Mouse (Mus musculus) heart, adult 8-10 months (tissue): Measurements from ENCODE around the gene Bckdhb. TPM values are rescaled to one million over a fixed set of nuclear protein-coding genes. Genes with fewer than 3 reads are reported as not detected.
A peak's percentile ranks its signal among the peaks of the same experiment; 100 is the strongest.
"Not testable (repeated sequence)": the region's sequence is repeated elsewhere in the genome, so short reads cannot be mapped to it uniquely, and the experiment has no call there.

ENCODE experiments used
- DNase-seq: peaks from one replicate; pipeline ENCODE4 v3.0.0; 2022; ENCODE audit warnings: low spot score
- total RNA-seq, 4 experiments: library from RNA; stranded (reverse); gene quantifications; 2 replicates each; pipeline ENCODE4 v1.2.4; 2022

Bckdhb gene
- total RNA-seq = 100 to 1,000 TPM; 103 to 114 (median 108) TPM

DNA sequence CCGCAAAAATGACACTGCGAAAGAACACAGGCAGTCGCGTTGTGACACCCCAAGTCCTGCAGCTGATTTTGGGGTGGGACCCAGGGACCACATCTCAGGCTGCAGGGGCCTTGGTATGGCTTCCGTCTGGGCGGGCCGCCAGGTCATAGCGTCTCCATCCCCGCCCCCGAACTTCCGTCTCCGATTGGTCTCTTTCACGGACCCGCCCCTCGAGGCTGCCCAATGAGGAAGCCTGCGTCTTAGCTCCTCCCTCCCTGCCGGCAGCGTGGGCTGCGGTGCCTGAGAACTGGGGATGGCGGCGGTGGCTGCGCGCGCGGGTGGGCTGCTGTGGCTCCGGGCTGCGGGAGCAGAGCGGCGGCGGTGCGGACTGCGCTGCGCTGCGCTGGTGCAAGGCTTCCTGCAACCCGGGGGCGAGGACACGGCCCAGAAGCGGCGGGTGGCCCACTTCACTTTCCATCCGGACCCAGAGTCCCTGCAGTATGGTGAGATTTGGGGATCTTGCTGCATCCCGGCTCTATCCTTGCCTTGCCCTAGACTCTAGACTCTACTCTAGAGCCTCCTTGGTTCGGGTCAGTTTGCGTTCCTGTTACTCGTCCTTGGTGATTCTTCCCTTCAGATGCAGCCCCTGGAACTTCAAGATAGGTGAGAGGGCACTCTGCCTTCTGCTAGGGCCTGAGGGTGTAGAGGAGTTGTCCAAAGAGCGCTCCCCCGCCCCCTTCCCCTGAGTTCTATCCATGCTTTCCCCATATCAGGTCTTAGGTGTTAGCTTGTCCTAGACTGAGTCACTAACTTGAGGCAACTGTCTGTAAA lies at the start of gene Bckdhb:
Gene Bckdhb, plus strand, starts transcription at position 268 of the 810 bp plus-strand sequence.
- peak; percentile 96 for DNase-seq

GRCm38 (mm10) chr9:83882191-83882590 lies 42.8 kb upstream of the Bckdhb start:
- DNase-seq = no peak

DNA sequence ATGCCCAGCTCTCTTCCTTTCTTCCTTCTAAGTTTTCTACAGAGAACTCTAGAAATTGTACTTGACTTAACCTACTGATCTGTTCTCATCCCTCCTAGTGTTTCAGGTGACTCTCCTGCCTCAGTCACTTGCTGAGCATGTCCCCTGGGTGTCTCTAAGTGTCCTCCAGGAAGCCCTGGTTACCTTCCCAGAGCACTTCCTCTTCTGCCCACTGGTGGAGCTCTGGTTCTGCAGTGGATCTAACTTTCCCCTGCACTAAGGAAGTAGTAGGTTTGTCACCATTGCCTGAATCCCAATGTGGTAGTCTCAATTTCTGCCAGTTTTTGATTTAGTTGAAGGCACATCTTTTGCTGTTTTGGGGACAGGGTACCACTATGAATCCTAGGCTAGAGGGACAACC lies 38.8 kb upstream of the Bckdhb start:
- no peak for DNase-seq

DNA sequence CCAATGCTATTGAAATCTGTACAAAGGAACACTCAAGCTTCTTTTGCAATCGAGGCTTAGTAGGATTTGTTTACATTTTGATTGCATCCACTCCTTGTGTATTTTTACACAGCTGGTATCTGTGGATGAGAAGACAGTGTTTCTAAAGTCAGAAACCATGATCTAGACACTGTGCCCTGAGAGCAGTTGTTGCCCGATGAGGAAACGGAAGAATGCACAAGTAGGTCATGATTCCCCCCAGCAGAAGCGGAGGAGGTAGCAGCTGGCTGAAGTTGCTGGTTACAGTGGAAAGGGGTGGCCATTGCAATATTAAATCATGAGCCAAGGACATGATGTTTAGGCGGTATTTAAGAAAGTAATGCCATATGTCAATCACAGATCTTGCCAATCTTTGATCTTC lies 36.7 kb upstream of the Bckdhb start:
- no peak for DNase-seq

GRCm38 (mm10) chr9:83893073-83893472 lies 31.9 kb upstream of the Bckdhb start:
- DNase-seq = no peak

DNA sequence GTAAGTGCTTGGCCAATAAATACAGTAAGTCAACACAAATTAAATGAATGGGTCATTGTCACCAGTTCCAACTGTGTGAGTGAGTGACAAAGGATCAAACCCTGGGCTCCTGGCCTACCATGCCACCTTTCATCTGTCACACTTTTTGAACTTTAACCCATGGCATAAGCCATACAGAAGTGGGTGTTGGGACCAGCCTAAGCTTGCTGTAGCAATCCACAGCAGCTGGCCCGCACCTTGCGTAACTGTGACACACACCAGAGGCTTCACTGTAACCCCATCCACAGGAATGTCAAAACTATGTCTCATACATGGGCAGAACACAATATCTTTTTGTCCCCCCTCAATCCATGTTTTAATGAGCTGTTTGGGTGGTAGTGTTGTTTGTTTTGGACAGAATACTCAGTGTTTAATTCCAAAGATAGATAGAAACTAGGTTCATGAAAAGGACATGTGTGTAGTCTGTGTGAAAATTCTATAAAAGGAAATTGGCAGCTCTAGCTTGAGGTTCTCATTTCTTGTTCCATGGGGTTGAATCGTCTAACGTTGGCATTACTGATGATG lies 31.1 kb upstream of the Bckdhb start:
- no peak for DNase-seq

DNA sequence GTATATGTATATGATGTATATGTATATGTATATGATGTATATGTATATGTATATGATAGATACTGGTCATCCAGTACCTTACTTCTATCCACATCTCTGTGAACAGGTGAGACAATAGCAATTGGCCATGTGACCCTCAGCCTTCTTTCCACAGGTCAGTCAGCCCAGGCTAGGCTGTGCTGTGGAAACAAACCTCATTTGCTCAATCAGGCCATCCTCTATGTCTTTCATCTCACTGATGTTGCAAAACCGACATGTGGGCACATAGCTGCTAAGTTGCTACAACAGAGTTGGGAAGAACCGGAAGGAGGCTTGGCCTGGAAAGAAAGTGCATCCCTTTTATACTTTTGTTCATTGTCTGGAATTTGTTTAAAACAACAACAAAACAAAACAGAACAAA lies 22.9 kb upstream of the Bckdhb start:
- no peak for DNase-seq

- DNase-seq = no peak
Observed at GRCm38 (mm10) chr9:83905820-83906219, 19.1 kb upstream of the Bckdhb start.

- DNase-seq = no peak
Observed at GRCm38 (mm10) chr9:83907017-83907416, 17.9 kb upstream of the Bckdhb start.

- no peak for DNase-seq
Observed at GRCm38 (mm10) chr9:83909836-83910235, 15.1 kb upstream of the Bckdhb start.

DNA sequence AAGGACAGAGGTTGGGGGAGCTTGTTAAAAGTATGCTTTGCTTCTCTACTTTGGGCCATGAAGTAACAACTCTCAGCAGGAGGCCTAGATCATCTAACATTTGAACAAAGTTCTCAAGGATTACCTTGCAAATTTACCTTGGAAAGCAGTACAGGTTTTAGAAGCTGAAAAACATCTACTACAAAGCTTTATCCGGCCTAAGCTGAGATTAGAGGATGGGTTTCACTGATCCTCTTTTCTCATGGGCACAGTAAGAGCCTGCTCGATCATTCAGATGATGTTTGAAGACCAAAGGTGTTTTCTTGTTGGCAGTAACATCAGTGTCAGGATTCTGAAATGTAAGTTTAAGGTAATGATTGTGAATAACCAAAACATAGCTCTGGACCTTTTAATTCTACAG lies 14.0 kb upstream of the Bckdhb start:
- no peak for DNase-seq

DNA sequence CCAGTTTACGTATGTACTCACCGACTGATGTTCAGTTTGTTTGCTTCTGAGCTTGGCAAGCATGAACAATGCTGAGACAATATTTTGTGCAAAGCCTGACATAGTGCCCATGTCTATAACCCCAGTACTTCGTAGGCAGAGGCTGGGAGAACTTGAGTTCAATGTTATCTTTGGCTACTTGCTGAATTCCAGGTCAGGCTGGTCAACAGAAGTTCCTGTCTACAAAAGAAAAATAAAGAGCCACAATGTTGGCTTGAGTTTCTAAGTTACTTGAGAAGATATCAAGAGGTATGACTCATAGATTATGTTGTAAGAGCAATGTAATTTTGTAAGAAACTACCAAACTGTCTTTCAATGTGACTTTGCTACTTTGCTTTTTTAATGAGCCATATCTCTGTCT lies 2.9 kb upstream of the Bckdhb start:
- no peak for DNase-seq

- no peak for DNase-seq
Observed at GRCm38 (mm10) chr9:83924356-83924755, 589 bp upstream of the Bckdhb start.

- no peak for DNase-seq
Observed at GRCm38 (mm10) chr9:83925688-83926041, 720 bp downstream of the Bckdhb start.

DNA sequence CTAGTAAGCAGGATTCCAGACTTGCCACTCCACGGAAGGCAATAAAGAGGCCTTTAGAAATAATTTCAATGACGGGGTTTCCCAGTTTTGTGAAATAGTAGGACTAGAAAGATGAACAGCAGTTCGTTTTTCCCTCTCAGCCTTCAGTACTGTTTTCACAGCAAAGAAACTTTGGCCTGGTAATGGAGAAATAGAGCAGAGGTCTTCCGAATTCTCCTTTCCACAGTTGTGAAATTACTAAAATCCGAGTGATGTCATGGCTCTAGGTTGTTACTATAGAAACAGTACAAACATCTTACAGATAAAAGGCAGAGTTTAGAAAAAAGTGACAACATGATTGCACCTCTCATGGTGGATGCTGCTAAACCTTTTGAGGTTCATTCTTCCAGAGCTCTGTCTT lies 1.4 kb downstream of the Bckdhb start:
- no peak for DNase-seq

DNA sequence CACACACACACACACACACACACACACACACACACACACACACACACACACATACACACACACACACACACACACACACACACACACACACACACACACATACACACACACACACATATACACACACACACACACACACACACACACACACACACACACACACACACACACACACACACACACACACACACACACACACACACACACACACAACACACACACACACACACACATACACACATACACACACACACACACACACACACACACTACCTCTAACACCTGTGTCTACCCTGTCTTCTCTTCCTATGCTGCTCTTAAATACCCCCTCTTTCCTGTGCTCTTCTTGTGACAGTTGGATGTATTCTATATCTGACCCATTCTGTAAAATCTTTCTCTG lies 14.6 kb downstream of the Bckdhb start:
- not testable (repeated sequence) for DNase-seq

- no peak for DNase-seq
Observed at GRCm38 (mm10) chr9:83940016-83940415, 15.1 kb downstream of the Bckdhb start.

GRCm38 (mm10) chr9:83940537-83941363 lies 15.8 kb downstream of the Bckdhb start:
- DNase-seq = no peak

DNA sequence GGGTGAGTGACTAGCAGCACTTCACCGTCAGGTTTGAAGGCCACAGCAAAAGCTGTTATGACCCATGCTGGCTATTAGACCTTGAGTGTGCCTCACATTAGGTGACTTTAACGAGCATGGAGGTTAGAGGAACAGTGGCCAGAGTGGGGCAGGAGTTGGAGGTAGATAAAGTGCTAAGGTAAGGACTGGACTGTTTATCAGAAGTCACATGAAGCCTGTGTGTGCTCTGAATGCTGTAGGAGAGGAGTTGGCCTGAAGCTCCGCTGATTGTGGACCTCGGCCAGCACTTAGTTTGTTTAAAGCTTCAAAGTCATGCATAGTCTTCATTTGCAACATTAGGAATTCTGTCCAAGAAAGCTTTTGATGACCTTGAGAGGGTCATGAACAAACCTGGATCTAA lies 26.4 kb downstream of the Bckdhb start:
- no peak for DNase-seq

DNA sequence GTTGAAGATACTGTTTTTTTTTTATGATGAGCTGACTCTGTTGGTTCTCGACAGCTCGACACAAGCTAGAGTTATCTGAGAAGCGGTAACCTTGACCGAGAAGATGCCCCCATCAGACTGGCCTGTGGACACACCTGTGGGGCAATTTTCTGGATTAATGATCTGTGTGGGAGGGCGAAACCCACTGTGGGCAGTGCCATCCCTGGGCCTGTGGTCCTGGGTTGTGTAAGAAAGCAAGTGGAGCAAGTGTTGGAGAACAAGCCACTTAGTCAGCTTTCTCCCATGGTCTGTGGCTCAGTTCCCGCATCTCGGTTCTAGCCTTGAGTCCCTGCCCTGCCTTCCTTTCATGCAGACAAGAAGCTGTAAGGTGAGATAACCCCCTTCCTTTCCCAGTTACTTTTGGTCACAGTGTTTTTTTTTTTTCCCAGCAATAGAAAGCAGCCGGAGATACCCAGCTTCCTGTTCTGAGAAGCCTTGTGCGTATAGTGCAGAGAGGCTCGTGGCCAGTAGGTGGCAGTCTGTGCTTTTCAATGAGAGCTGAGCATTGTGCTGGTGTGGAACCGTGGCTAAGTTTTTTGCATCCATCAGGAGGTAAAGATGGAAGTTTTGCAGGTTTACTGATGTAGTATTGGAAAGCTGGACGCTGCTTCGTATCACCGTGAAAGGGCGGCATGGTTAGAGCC lies 31.8 kb downstream of the Bckdhb start:
- peak; percentile 71 for DNase-seq

- peak; percentile 47 for DNase-seq
Observed at GRCm38 (mm10) chr9:83962098-83963086, 37.4 kb downstream of the Bckdhb start.
